In genomic region chr6:30572456-30573311, GRCm38 (mm10) we compare ENCODE assay signal across 9 mouse cellular contexts. TPM values are rescaled to one million over a fixed set of nuclear protein-coding genes. Genes with fewer than 3 reads are reported as not detected.
A peak's percentile ranks its signal among the peaks of the same experiment; 100 is the strongest.
DNase-seq lines count a peak whose midpoint lies in the region; ATAC-seq and TF ChIP-seq lines count a peak whose summit lies in the region.
"Had no signal": no experiment of that assay in that cellular context is flagged by ENCODE, and none has a peak within 500 bp of the region (broad histone marks: within the 10 kb centered on the region; RNA-seq: fewer than 3 reads in every experiment).

No protein-coding gene starts in this region.

- WGBS in embryonic facial prominence, embryonic 15.5 days, result 50% methylated on average over 20 of the region's 20 CpGs
- 32% methylated on average over 20 of the region's 20 CpGs for WGBS in heart, postnatal 0 days
- 24% methylated on average over 20 of the region's 20 CpGs for WGBS in midbrain, embryonic 13.5 days

- H3K4me1 ChIP-seq in embryonic facial prominence, embryonic 15.5 days, result peaks cover 38% of the 10 kb centered on the region
- H3K4me1 ChIP-seq in heart, postnatal 0 days (ENCODE audit: control insufficient read depth, insufficient read depth), result peaks cover 30% of the 10 kb centered on the region
- peaks cover 17% of the 10 kb centered on the region for H3K4me1 ChIP-seq in midbrain, embryonic 13.5 days (replicated peaks)

- no peaks in the 10 kb centered on the region for H3K27me3 ChIP-seq in embryonic facial prominence, embryonic 15.5 days
- H3K27me3 ChIP-seq in heart, postnatal 0 days (ENCODE audit: control insufficient read depth, insufficient read depth, low read length), result no peaks in the 10 kb centered on the region
- H3K27me3 ChIP-seq in midbrain, embryonic 13.5 days, result no peaks in the 10 kb centered on the region
- H3K27me3 ChIP-seq: Patski had no signal

- H3K36me3 ChIP-seq in embryonic facial prominence, embryonic 15.5 days, result no peaks in the 10 kb centered on the region
- H3K36me3 ChIP-seq in heart, postnatal 0 days (replicated peaks; ENCODE audit: control insufficient read depth, insufficient read depth, low read length), result no peaks in the 10 kb centered on the region
- H3K36me3 ChIP-seq in midbrain, embryonic 13.5 days, result no peaks in the 10 kb centered on the region

- peak overlapping the region; percentile 92 for H3K27ac ChIP-seq in embryonic facial prominence, embryonic 15.5 days (replicated peaks)
- peak overlapping the region; percentile 87 for H3K27ac ChIP-seq in heart, postnatal 0 days (ENCODE audit: low read depth)
- peak overlapping the region; percentile 74 for H3K27ac ChIP-seq in midbrain, embryonic 13.5 days

- peak overlapping the region; percentile 6; the same call in 1 of the 2 replicates for H3K4me2 ChIP-seq in embryonic facial prominence, embryonic 15.5 days (replicated peaks)
- no peak overlapping the region for H3K4me2 ChIP-seq in heart, postnatal 0 days (ENCODE audit: low read depth, low read length)
- H3K4me2 ChIP-seq in midbrain, embryonic 13.5 days (replicated peaks), result 0 out of 2 replicates have a peak overlapping the region, but pooled peaks have one; percentile 18

- H3K4me3 ChIP-seq in embryonic facial prominence, embryonic 15.5 days (replicated peaks), result no peak overlapping the region
- H3K4me3 ChIP-seq in heart, postnatal 0 days (ENCODE audit: low read depth, low read length), result no peak overlapping the region
- no peak overlapping the region for H3K4me3 ChIP-seq in midbrain, embryonic 13.5 days (replicated peaks)

- no peak overlapping the region for H3K9ac ChIP-seq in embryonic facial prominence, embryonic 15.5 days
- H3K9ac ChIP-seq in heart, postnatal 0 days (replicated peaks; ENCODE audit: low read depth, low read length), result no peak overlapping the region
- no peak overlapping the region for H3K9ac ChIP-seq in midbrain, embryonic 13.5 days (replicated peaks)

- H3K9me3 ChIP-seq in embryonic facial prominence, embryonic 15.5 days (replicated peaks), result no peaks in the 10 kb centered on the region
- no peaks in the 10 kb centered on the region for H3K9me3 ChIP-seq in heart, postnatal 0 days (replicated peaks; ENCODE audit: control insufficient read depth, low read length)
- no peaks in the 10 kb centered on the region for H3K9me3 ChIP-seq in midbrain, embryonic 13.5 days

- TF ChIP-seq EP300 in heart, postnatal 0 days (IDR thresholded peaks at IDR 0.05; ENCODE audit: low read depth), result peak; percentile 92

- no peak for ATAC-seq in embryonic facial prominence, embryonic 15.5 days (ENCODE audit: insufficient number of reproducible peaks, low FRiP score, low TSS enrichment, low read depth)
- ATAC-seq in heart, postnatal 0 days (ENCODE audit: insufficient read depth, low read depth), result peak; percentile 99
- ATAC-seq in midbrain, embryonic 13.5 days, result peak; percentile 95
- ATAC-seq: Patski had no signal

- DNase-seq in ZHBTc4 (ENCODE audit: low read depth, low spot score), result peak; percentile 81
- DNase-seq in heart, postnatal 0 days (ENCODE audit: low spot score), result peak; percentile 95
- DNase-seq in left cerebral cortex, adult 9 months (ENCODE audit: low spot score in 2 of 2), result peak; percentile 89 to 91
- DNase-seq in thymus, postnatal 36 days, result no peak
- no peak for DNase-seq in T-cell, adult 2 months (ENCODE audit: low spot score)
- no peak for DNase-seq in adrenal gland, postnatal 10 days

- TF ChIP-seq CTCF in heart, postnatal 0 days (IDR thresholded peaks at IDR 0.05; ENCODE audit: low read depth), result no peak

RNA-seq across cellular contexts. Expression of gene Cpa4, which starts 4.5 kb away (rescaled TPM):
- polyA plus RNA-seq in embryonic facial prominence, embryonic 15.5 days (2015; fragmentation: Nextera tagmentation; extraction: Ambion mirVana), result 5.1 and 6.3 TPM in 2 replicates
- 0.23 TPM in 1 of 2 replicates, not detected in the other for total RNA-seq in heart, postnatal 0 days (2014; rRNA removed; ENCODE audit: low replicate concordance)
- 0.30 and 0.46 TPM in 2 replicates for polyA plus RNA-seq in heart, postnatal 0 days (2015; fragmentation: Nextera tagmentation; extraction: Ambion mirVana)
- 2.4 and 2.5 TPM in 2 replicates for polyA plus RNA-seq in midbrain, embryonic 13.5 days (2015; fragmentation: Nextera tagmentation; extraction: Ambion mirVana)
- total RNA-seq in adrenal gland, postnatal 10 days (2021), result 1 to 10 TPM; 1.4 to 1.7 TPM
- polyA plus RNA-seq: Patski had no signal

RNA-seq across cellular contexts. Expression of gene Cpa2, which starts 31.3 kb away (rescaled TPM):
- polyA plus RNA-seq in embryonic facial prominence, embryonic 15.5 days (2015; fragmentation: Nextera tagmentation; extraction: Ambion mirVana), result 3.4 and 5.2 TPM in 2 replicates
- not detected in 2 replicates for total RNA-seq in heart, postnatal 0 days (2014; rRNA removed; ENCODE audit: low replicate concordance)
- 2.7 and 2.8 TPM in 2 replicates for polyA plus RNA-seq in heart, postnatal 0 days (2015; fragmentation: Nextera tagmentation; extraction: Ambion mirVana)
- polyA plus RNA-seq in midbrain, embryonic 13.5 days (2015; fragmentation: Nextera tagmentation; extraction: Ambion mirVana), result 7.1 and 8.5 TPM in 2 replicates
- total RNA-seq in adrenal gland, postnatal 10 days (2021), result 1 to 10 TPM in 1 of 2 experiments, under 1 TPM in 1; 0.90 to 2.8 TPM
- polyA plus RNA-seq: Patski had no signal

RNA-seq across cellular contexts. Expression of gene Cpa5, which starts 38.1 kb away (rescaled TPM):
- polyA plus RNA-seq in embryonic facial prominence, embryonic 15.5 days (2015; fragmentation: Nextera tagmentation; extraction: Ambion mirVana), result 0.43 and 1.3 TPM in 2 replicates
- 0.46 and 1.6 TPM in 2 replicates for total RNA-seq in heart, postnatal 0 days (2014; rRNA removed; ENCODE audit: low replicate concordance)
- polyA plus RNA-seq in heart, postnatal 0 days (2015; fragmentation: Nextera tagmentation; extraction: Ambion mirVana), result 0.32 and 0.67 TPM in 2 replicates
- 0.10 TPM in 1 of 2 replicates, not detected in the other for polyA plus RNA-seq in midbrain, embryonic 13.5 days (2015; fragmentation: Nextera tagmentation; extraction: Ambion mirVana)
- not detected for total RNA-seq in adrenal gland, postnatal 10 days (2021)

Comparison
In these comparisons a context has a peak if more than half of its experiments do, and no peak if none do; other contexts are left out.
1. DNase-seq: peak in ZHBTc4 (single experiment), heart, postnatal 0 days (single experiment) and left cerebral cortex, adult 9 months (2 of 2); none in thymus, postnatal 36 days (0 of 2), T-cell, adult 2 months (single experiment) and adrenal gland, postnatal 10 days (single experiment).
2. Peak in every context shown above with its lines, with median percentiles within 50 percentile points of each other: H3K27ac ChIP-seq.